Mouse (Mus musculus): Measurements from ENCODE around the gene Tefm. TPM values are rescaled to one million over a fixed set of nuclear protein-coding genes. Genes with fewer than 3 reads are reported as not detected.
A peak's percentile ranks its signal among the peaks of the same experiment; 100 is the strongest.
"Not testable (repeated sequence)": the region's sequence is repeated elsewhere in the genome, so short reads cannot be mapped to it uniquely, and the experiment has no call there.

The Tefm gene
- polyA plus RNA-seq, 1 experiment from 2014 or later = 30.0 TPM

- peak; percentile 78 for ATAC-seq
- Histone ChIP-seq H3K9ac (peak within 1 kb of the TSS; percentile 59), H3K9me3 (replicated peaks) (no peaks in the 10 kb centered on the region), H3K36me3 (ENCODE audit: poor library complexity, severe bottlenecking) (no peaks in the 10 kb centered on the region), H3K27me3 (peaks cover 47% of the 10 kb centered on the region), H3K4me1 (peaks cover 8% of the 10 kb centered on the region), H3K4me2 (peak within 1 kb of the TSS; percentile 72), H3K4me3 (peak within 1 kb of the TSS; percentile 48), H3K27ac (no peak within 1 kb of the TSS)
- 2% methylated on average over 47 of the region's 47 CpGs for WGBS
Observed at GRCm38 (mm10) chr11:80153857-80154495, 12.0 kb upstream of the Tefm start, which contains the start of gene Adap2. TSS of gene Adap2 (plus strand) at chr11:80154105.

- H3K9ac ChIP-seq = no peak overlapping the region
- no peaks in the 10 kb centered on the region for H3K36me3 ChIP-seq (ENCODE audit: poor library complexity, severe bottlenecking)
- 83% methylated on average over 8 of the region's 8 CpGs for WGBS
- no peak for ATAC-seq
- peaks cover 47% of the 10 kb centered on the region for H3K27me3 ChIP-seq
- H3K27ac ChIP-seq = no peak overlapping the region
- H3K9me3 ChIP-seq (replicated peaks) = no peaks in the 10 kb centered on the region
- H3K4me2 ChIP-seq = no peak overlapping the region
- peaks cover 8% of the 10 kb centered on the region for H3K4me1 ChIP-seq
- no peak overlapping the region for H3K4me3 ChIP-seq
Observed at GRCm38 (mm10) chr11:80152376-80152775, 10.4 kb upstream of the Tefm start.

GRCm38 (mm10) chr11:80151541-80151940 is 9.6 kb upstream of the Tefm start:
- H3K27ac ChIP-seq = no peak overlapping the region
- no peaks in the 10 kb centered on the region for H3K9me3 ChIP-seq (replicated peaks)
- peaks cover 8% of the 10 kb centered on the region for H3K4me1 ChIP-seq
- WGBS = 64% methylated on average over 2 of the region's 2 CpGs
- H3K9ac ChIP-seq = no peak overlapping the region
- ATAC-seq = no peak
- H3K36me3 ChIP-seq (ENCODE audit: poor library complexity, severe bottlenecking) = no peaks in the 10 kb centered on the region
- H3K4me2 ChIP-seq = no peak overlapping the region
- H3K27me3 ChIP-seq = peaks cover 47% of the 10 kb centered on the region
- H3K4me3 ChIP-seq = no peak overlapping the region

GRCm38 (mm10) chr11:80150566-80150965 is 8.6 kb upstream of the Tefm start:
- no peak overlapping the region for H3K4me3 ChIP-seq
- H3K36me3 ChIP-seq (ENCODE audit: poor library complexity, severe bottlenecking) = no peaks in the 10 kb centered on the region
- H3K27me3 ChIP-seq = peaks cover 40% of the 10 kb centered on the region
- WGBS = 78% methylated on average over 5 of the region's 5 CpGs
- ATAC-seq = no peak
- H3K9me3 ChIP-seq (replicated peaks) = no peaks in the 10 kb centered on the region
- peaks cover 8% of the 10 kb centered on the region for H3K4me1 ChIP-seq
- no peak overlapping the region for H3K27ac ChIP-seq
- no peak overlapping the region for H3K4me2 ChIP-seq
- no peak overlapping the region for H3K9ac ChIP-seq

- no peak for ATAC-seq
- 88% methylated on average over 8 of the region's 8 CpGs for WGBS
- Histone ChIP-seq H3K4me1 (peaks cover 8% of the 10 kb centered on the region), H3K4me2 (no peak overlapping the region), H3K27ac (no peak overlapping the region), H3K4me3 (no peak overlapping the region), H3K27me3 (peaks cover 30% of the 10 kb centered on the region), H3K9ac (no peak overlapping the region), H3K9me3 (replicated peaks) (no peaks in the 10 kb centered on the region), H3K36me3 (ENCODE audit: poor library complexity, severe bottlenecking) (no peaks in the 10 kb centered on the region)
Observed at GRCm38 (mm10) chr11:80149412-80150023, 7.5 kb upstream of the Tefm start.

GRCm38 (mm10) chr11:80148974-80149373 is 7.0 kb upstream of the Tefm start:
- not testable (repeated sequence) for ATAC-seq; H3K36me3 ChIP-seq (ENCODE audit: poor library complexity, severe bottlenecking); H3K27ac ChIP-seq; H3K4me3 ChIP-seq; H3K9ac ChIP-seq; H3K4me1 ChIP-seq; H3K9me3 ChIP-seq (replicated peaks); H3K4me2 ChIP-seq
- H3K27me3 ChIP-seq = peaks cover 24% of the 10 kb centered on the region
- whole genome bisulfite sequencing = 75% methylated on average over 2 of the region's 4 CpGs

GRCm38 (mm10) chr11:80148313-80148712 is 6.3 kb upstream of the Tefm start:
- peaks cover under 1% of the 10 kb centered on the region; the same call in 1 of the 2 replicates for H3K4me1 ChIP-seq
- H3K4me2 ChIP-seq = no peak overlapping the region
- WGBS = 65% methylated on average over 1 of the region's 1 CpGs
- H3K4me3 ChIP-seq = no peak overlapping the region
- no peaks in the 10 kb centered on the region for H3K36me3 ChIP-seq (ENCODE audit: poor library complexity, severe bottlenecking)
- peaks cover 18% of the 10 kb centered on the region for H3K27me3 ChIP-seq
- ATAC-seq = no peak
- H3K9ac ChIP-seq = no peak overlapping the region
- H3K27ac ChIP-seq = no peak overlapping the region
- H3K9me3 ChIP-seq (replicated peaks) = no peaks in the 10 kb centered on the region

GRCm38 (mm10) chr11:80147748-80148147 is 5.8 kb upstream of the Tefm start:
- Histone ChIP-seq H3K4me2 (no peak overlapping the region), H3K27me3 (peaks cover 12% of the 10 kb centered on the region), H3K36me3 (ENCODE audit: poor library complexity, severe bottlenecking) (no peaks in the 10 kb centered on the region), H3K9ac (no peak overlapping the region), H3K9me3 (replicated peaks) (no peaks in the 10 kb centered on the region), H3K27ac (no peak overlapping the region), H3K4me3 (no peak overlapping the region), H3K4me1 (peaks cover 6% of the 10 kb centered on the region)
- ATAC-seq = no peak
- WGBS = 78% methylated on average over 6 of the region's 6 CpGs

GRCm38 (mm10) chr11:80145787-80146275 is 3.9 kb upstream of the Tefm start:
- no peak overlapping the region for H3K9ac ChIP-seq
- H3K36me3 ChIP-seq (ENCODE audit: poor library complexity, severe bottlenecking) = no peaks in the 10 kb centered on the region
- no peaks in the 10 kb centered on the region for H3K9me3 ChIP-seq (replicated peaks)
- H3K27ac ChIP-seq = no peak overlapping the region
- H3K4me3 ChIP-seq = no peak overlapping the region
- H3K4me2 ChIP-seq = no peak overlapping the region
- 75% methylated on average over 10 of the region's 10 CpGs for WGBS
- no peaks in the 10 kb centered on the region for H3K27me3 ChIP-seq
- peaks cover 18% of the 10 kb centered on the region for H3K4me1 ChIP-seq
- ATAC-seq = no peak

GRCm38 (mm10) chr11:80142872-80143271 is 897 bp upstream of the Tefm start:
- H3K27me3 ChIP-seq = no peaks in the 10 kb centered on the region
- no peaks in the 10 kb centered on the region for H3K9me3 ChIP-seq (replicated peaks)
- H3K4me2 ChIP-seq = peak overlapping the region; percentile 74
- H3K9ac ChIP-seq = peak overlapping the region; percentile 88; the same call in 1 of the 2 replicates
- peaks cover 11% of the 10 kb centered on the region for H3K36me3 ChIP-seq (ENCODE audit: poor library complexity, severe bottlenecking)
- peaks cover 21% of the 10 kb centered on the region for H3K4me1 ChIP-seq
- 42% methylated on average over 8 of the region's 8 CpGs for WGBS
- peak overlapping the region; percentile 80; the same call in 1 of the 2 replicates for H3K4me3 ChIP-seq
- H3K27ac ChIP-seq = no peak overlapping the region
- ATAC-seq = no peak

- Histone ChIP-seq H3K4me3 (no peak overlapping the region), H3K9ac (no peak overlapping the region), H3K4me2 (no peak overlapping the region), H3K9me3 (replicated peaks) (no peaks in the 10 kb centered on the region), H3K27ac (no peak overlapping the region), H3K36me3 (ENCODE audit: poor library complexity, severe bottlenecking) (peaks cover 48% of the 10 kb centered on the region), H3K4me1 (peaks cover 15% of the 10 kb centered on the region), H3K27me3 (no peaks in the 10 kb centered on the region)
- WGBS = 92% methylated on average over 5 of the region's 5 CpGs
- ATAC-seq = no peak
Observed at GRCm38 (mm10) chr11:80137773-80138172, 4.2 kb downstream of the Tefm start.

GRCm38 (mm10) chr11:80136786-80137185 is 5.2 kb downstream of the Tefm start:
- H3K27me3 ChIP-seq = no peaks in the 10 kb centered on the region
- H3K4me1 ChIP-seq = peaks cover 10% of the 10 kb centered on the region; the same call in 1 of the 2 replicates
- no peak overlapping the region for H3K27ac ChIP-seq
- H3K4me2 ChIP-seq = no peak overlapping the region
- no peak overlapping the region for H3K4me3 ChIP-seq
- H3K9ac ChIP-seq = no peak overlapping the region
- no peak for ATAC-seq
- H3K9me3 ChIP-seq (replicated peaks) = no peaks in the 10 kb centered on the region
- peaks cover 58% of the 10 kb centered on the region for H3K36me3 ChIP-seq (ENCODE audit: poor library complexity, severe bottlenecking)
- 91% methylated on average over 13 of the region's 13 CpGs for WGBS
